Mouse (Mus musculus): Measurements from ENCODE around the gene Efcab5. TPM values are rescaled to one million over a fixed set of nuclear protein-coding genes. Genes with fewer than 3 reads are reported as not detected.

The Efcab5 gene
- total RNA-seq (2021) = under 1 TPM; 0.20 to 0.52 TPM
- 0.44 and 0.45 TPM in 2 replicates for polyA plus RNA-seq (2012; rRNA removed)
- long read RNA-seq = 0 reads

DNA sequence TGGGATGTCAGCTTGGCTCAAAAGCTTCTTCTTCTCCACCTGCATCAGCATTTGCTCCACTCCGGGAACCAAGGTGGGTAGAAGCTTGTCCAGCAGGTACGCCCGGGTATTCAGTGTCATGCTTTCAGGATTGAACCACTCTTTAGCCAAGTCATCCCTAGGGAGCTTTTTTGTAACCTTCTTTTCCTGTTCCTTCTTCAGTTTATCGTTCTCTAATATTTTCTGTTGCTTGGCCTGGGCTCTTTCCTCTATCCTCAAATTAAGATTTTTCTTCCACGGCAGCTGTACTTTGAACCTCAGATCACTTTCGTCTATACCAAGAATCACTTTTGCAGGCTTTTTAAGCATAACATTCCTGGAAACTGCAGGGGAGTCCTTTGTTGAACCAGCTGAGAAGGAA lies at the start of gene Efcab5:
Gene Efcab5 (minus strand): TSS at position 101 of the 400 bp plus-strand sequence.
- intact Hi-C loops (cut with DNase I) = no loop called here
- TF ChIP-seq POLR2A (IDR thresholded peaks at IDR 0.05; ENCODE audit: insufficient read depth, low read depth, low read length) (no peak), CTCF (IDR thresholded peaks at IDR 0.05) (no peak)
- H3K4me1 ChIP-seq (ENCODE audit: control insufficient read depth, insufficient read depth, low read length) = no peaks in the 10 kb centered on the region
- no peaks in the 10 kb centered on the region for H3K36me3 ChIP-seq (ENCODE audit: control insufficient read depth, insufficient read depth, low read length)
- no peak within 1 kb of the TSS for H3K4me3 ChIP-seq
- no peaks in the 10 kb centered on the region for H3K79me2 ChIP-seq (replicated peaks; ENCODE audit: control insufficient read depth, insufficient read depth, low read length)
- DNase-seq = no peak
- H3K9ac ChIP-seq (ENCODE audit: low read depth, low read length) = no peak within 1 kb of the TSS
- H3K27ac ChIP-seq = no peak within 1 kb of the TSS
- no peaks in the 10 kb centered on the region for H3K27me3 ChIP-seq (ENCODE audit: control insufficient read depth, insufficient read depth, low read length)
- 82% methylated on average over 6 of the region's 6 CpGs for WGBS

DNA sequence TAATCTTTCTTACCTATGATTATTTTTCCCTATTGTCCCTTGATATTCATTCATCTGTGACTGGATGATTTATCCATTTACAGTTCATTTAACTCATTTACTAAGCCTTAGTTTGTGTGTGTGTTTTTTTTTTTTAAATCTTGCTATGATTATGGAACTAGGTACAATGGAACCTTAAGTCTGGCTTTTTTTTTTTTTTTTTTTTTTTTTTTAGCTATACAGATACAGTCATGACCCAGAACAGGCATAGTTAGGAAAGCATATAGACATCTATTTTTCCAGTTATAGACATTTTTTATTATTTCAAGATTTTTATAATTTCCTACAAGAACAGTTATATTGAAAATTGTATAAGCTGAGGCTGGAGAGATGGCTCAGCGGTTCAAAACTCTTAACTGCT lies 46.5 kb upstream of the Efcab5 start:
- no peak overlapping the region for H3K27ac ChIP-seq
- H3K79me2 ChIP-seq (replicated peaks; ENCODE audit: control insufficient read depth, insufficient read depth, low read length) = no peaks in the 10 kb centered on the region
- no peak for TF ChIP-seq POLR2A (IDR thresholded peaks at IDR 0.05; ENCODE audit: insufficient read depth, low read depth, low read length)
- no peak for TF ChIP-seq EP300 (IDR thresholded peaks at IDR 0.05; ENCODE audit: insufficient read depth, low read depth, low read length)
- TF ChIP-seq CTCF (IDR thresholded peaks at IDR 0.05) = no peak
- intact Hi-C loops (cut with DNase I) = no loop called here
- H3K9ac ChIP-seq (ENCODE audit: low read depth, low read length) = no peak overlapping the region
- H3K27me3 ChIP-seq (ENCODE audit: control insufficient read depth, insufficient read depth, low read length) = no peaks in the 10 kb centered on the region
- H3K36me3 ChIP-seq (ENCODE audit: control insufficient read depth, insufficient read depth, low read length) = no peaks in the 10 kb centered on the region
- WGBS = 100% methylated on average over 1 of the region's 1 CpGs
- no peak overlapping the region for H3K4me3 ChIP-seq
- DNase-seq = no peak
- no peaks in the 10 kb centered on the region for H3K4me1 ChIP-seq (ENCODE audit: control insufficient read depth, insufficient read depth, low read length)

DNA sequence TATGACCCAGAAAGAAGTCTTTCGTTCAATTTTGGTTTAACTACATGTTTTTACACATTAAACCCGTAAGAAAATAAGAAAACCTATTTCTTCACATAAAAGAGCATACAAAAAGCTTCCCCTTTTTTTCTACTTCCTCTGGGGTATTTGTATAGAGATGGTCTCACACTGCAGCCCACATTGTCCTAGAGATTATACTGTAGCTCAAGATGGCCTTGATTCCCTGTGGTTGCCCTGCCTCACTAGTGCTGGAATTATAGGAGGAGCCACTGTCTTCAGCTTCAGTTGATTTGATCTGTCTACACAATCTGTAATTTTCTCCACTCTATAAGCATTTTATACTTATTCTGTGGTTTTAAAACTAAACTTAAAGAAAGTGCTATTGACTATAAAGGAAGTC lies 42.7 kb upstream of the Efcab5 start:
- TF ChIP-seq CTCF (IDR thresholded peaks at IDR 0.05) (no peak), EP300 (IDR thresholded peaks at IDR 0.05; ENCODE audit: insufficient read depth, low read depth, low read length) (no peak), POLR2A (IDR thresholded peaks at IDR 0.05; ENCODE audit: insufficient read depth, low read depth, low read length) (no peak)
- intact Hi-C loops (cut with DNase I) = no loop called here
- 88% methylated on average over 2 of the region's 2 CpGs for WGBS
- Histone ChIP-seq H3K4me1 (ENCODE audit: control insufficient read depth, insufficient read depth, low read length) (no peaks in the 10 kb centered on the region), H3K27me3 (ENCODE audit: control insufficient read depth, insufficient read depth, low read length) (no peaks in the 10 kb centered on the region), H3K36me3 (ENCODE audit: control insufficient read depth, insufficient read depth, low read length) (no peaks in the 10 kb centered on the region), H3K4me3 (no peak overlapping the region), H3K79me2 (replicated peaks; ENCODE audit: control insufficient read depth, insufficient read depth, low read length) (no peaks in the 10 kb centered on the region), H3K27ac (no peak overlapping the region), H3K9ac (ENCODE audit: low read depth, low read length) (no peak overlapping the region)
- DNase-seq = no peak

DNA sequence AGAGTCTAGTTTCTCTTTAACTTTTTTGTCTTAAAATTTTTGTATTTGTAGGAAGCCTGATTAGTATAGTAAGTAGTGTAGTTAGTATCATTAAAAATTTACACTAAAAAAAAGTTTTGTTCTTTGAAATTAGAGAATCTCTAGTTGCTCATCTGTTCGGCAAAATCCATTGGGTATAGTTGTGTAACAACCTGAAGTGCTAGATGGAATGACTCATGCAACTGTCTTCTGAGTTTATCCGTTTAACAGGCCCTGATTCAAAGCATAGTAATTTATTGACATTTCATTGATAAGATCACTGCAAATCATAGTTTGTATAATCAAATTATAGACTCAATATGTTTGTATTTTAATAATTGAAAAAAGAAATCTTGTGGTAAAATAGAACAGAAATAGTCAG lies 42.0 kb upstream of the Efcab5 start:
- intact Hi-C loops (cut with DNase I) = no loop called here
- no peak for DNase-seq
- 72% methylated on average over 2 of the region's 2 CpGs for WGBS

DNA sequence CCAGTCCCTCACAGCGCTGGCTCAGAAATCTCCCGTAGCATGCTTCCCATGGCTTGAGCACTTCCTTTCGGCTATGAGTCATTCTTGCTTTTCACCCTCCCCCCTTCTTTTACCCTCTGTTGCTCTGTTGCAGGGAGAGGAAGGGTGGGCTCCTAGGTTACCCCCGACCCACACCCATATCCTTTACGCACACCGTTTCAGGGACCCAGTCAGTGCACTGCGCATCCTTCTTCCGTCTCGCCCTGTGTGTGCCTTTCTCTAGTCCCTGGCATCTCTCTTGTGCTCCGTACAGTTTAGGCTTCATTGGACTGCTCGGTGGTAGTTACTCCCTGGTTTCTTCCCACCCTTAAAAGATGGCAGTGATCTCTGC lies 28.0 kb upstream of the Efcab5 start:
- intact Hi-C loops (cut with DNase I) = loop anchor here (5.0 to 10.0 kb wide), 4 partner anchors 231 to 391 kb away; partner anchors contain the start of genes Coro6, Git1 and Taok1
- TF ChIP-seq POLR2A (IDR thresholded peaks at IDR 0.05; ENCODE audit: insufficient read depth, low read depth, low read length) = no peak
- 0 out of 2 replicates have a peak, but pooled peaks have one; percentile 7 for TF ChIP-seq EP300 (IDR thresholded peaks at IDR 0.05; ENCODE audit: insufficient read depth, low read depth, low read length)

More for the DNA sequence above, 42.0 kb upstream of the Efcab5 start:
- Histone ChIP-seq H3K79me2 (replicated peaks; ENCODE audit: control insufficient read depth, insufficient read depth, low read length) (no peaks in the 10 kb centered on the region), H3K4me1 (ENCODE audit: control insufficient read depth, insufficient read depth, low read length) (no peaks in the 10 kb centered on the region; the same call in 1 of the 2 replicates), H3K27me3 (ENCODE audit: control insufficient read depth, insufficient read depth, low read length) (no peaks in the 10 kb centered on the region), H3K4me3 (no peak overlapping the region), H3K9ac (ENCODE audit: low read depth, low read length) (no peak overlapping the region), H3K27ac (no peak overlapping the region), H3K36me3 (ENCODE audit: control insufficient read depth, insufficient read depth, low read length) (no peaks in the 10 kb centered on the region)
- no peak for TF ChIP-seq CTCF (IDR thresholded peaks at IDR 0.05)
- no peak for TF ChIP-seq EP300 (IDR thresholded peaks at IDR 0.05; ENCODE audit: insufficient read depth, low read depth, low read length)
- TF ChIP-seq POLR2A (IDR thresholded peaks at IDR 0.05; ENCODE audit: insufficient read depth, low read depth, low read length) = no peak

DNA sequence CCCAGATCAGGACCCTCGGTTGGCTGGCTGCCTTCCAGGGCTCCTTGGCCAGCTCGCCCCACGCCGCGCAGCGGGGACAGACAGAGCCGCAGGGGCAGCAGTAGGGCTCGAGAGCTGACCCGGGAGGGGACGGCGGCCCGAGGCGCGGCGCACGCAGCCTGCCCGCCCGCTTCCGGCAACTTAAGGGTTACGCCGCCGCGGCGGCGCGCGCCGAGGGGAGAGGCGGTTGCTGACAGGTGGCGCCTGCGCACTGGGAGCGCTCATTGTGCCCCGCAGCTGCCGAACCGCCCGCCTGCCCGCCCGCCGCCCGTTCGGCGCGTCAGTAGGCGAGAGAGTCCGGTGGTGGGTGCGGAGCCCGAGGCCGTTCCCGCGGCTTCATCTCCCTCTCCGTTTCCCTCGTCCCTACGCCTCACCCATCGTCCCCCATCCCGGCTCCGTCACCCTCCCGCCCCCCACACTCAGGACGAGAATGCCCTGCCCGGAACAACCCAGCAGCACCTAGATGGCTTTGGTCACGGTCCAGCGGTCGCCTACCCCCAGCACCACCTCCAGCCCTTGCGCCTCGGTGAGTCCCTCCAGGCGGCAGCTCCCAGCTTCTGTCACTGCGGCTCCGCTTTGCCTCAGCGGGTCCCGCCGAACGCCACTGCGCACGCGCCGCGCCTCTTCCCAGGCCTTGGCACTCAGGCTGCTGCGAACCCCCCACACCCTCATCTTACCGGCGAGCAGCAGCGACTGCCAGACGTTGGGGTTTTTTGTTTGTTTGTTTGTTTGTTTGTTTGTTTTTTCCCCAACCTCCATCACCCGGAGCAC lies 27.4 kb upstream of the Efcab5 start, which contains the start of gene Ssh2:
Gene Ssh2 (plus strand): TSS at position 337 of the 810 bp plus-strand sequence.
- under 1% methylated on average over 69 of the region's 82 CpGs for WGBS
- peak within 1 kb of the TSS; percentile 87 for H3K27ac ChIP-seq
- peaks cover 1% of the 10 kb centered on the region for H3K4me1 ChIP-seq (ENCODE audit: control insufficient read depth, insufficient read depth, low read length)
- intact Hi-C loops (cut with DNase I) = loop anchor here (2.0 to 10.0 kb wide), 5 partner anchors 115 to 391 kb away; partner anchors contain the start of genes Coro6, Git1 and Taok1
- DNase-seq = peak; percentile 88 to 89
- H3K9ac ChIP-seq (ENCODE audit: low read depth, low read length) = peak within 1 kb of the TSS; percentile 95
- no peaks in the 10 kb centered on the region for H3K27me3 ChIP-seq (ENCODE audit: control insufficient read depth, insufficient read depth, low read length)
- peaks cover 2% of the 10 kb centered on the region; the same call in 1 of the 2 replicates for H3K36me3 ChIP-seq (ENCODE audit: control insufficient read depth, insufficient read depth, low read length)
- H3K4me3 ChIP-seq = peak within 1 kb of the TSS; percentile 89
- TF ChIP-seq EP300 (IDR thresholded peaks at IDR 0.05; ENCODE audit: insufficient read depth, low read depth, low read length) = no peak
- TF ChIP-seq CTCF (IDR thresholded peaks at IDR 0.05) = peak; percentile 5; the same call in 1 of the 2 replicates
- TF ChIP-seq POLR2A (IDR thresholded peaks at IDR 0.05; ENCODE audit: insufficient read depth, low read depth, low read length) = 0 out of 2 replicates have a peak, but pooled peaks have one; percentile 21
- H3K79me2 ChIP-seq (replicated peaks; ENCODE audit: control insufficient read depth, insufficient read depth, low read length) = no peaks in the 10 kb centered on the region; the same call in 1 of the 2 replicates

More for the DNA sequence above, 28.0 kb upstream of the Efcab5 start:
- Histone ChIP-seq H3K4me3 (peak overlapping the region; percentile 89), H3K4me1 (ENCODE audit: control insufficient read depth, insufficient read depth, low read length) (peaks cover 1% of the 10 kb centered on the region), H3K79me2 (replicated peaks; ENCODE audit: control insufficient read depth, insufficient read depth, low read length) (no peaks in the 10 kb centered on the region; the same call in 1 of the 2 replicates), H3K27me3 (ENCODE audit: control insufficient read depth, insufficient read depth, low read length) (no peaks in the 10 kb centered on the region), H3K36me3 (ENCODE audit: control insufficient read depth, insufficient read depth, low read length) (peaks cover 2% of the 10 kb centered on the region; the same call in 1 of the 2 replicates), H3K9ac (ENCODE audit: low read depth, low read length) (peak overlapping the region; percentile 95), H3K27ac (peak overlapping the region; percentile 87)
- WGBS = under 1% methylated on average over 11 of the region's 11 CpGs
- DNase-seq = no peak
